Mouse (Mus musculus) stomach, postnatal 0 days (tissue): ENCODE measurements around the gene Nfe2l1. TPM values are rescaled to one million over a fixed set of nuclear protein-coding genes. Genes with fewer than 3 reads are reported as not detected.
"Not testable (repeated sequence)": the region's sequence is repeated elsewhere in the genome, so short reads cannot be mapped to it uniquely, and the experiment has no call there.

ENCODE experiments used
- ATAC-seq: fragments of 200-750 bp; cut with Nextera tagmentation; 2 replicates; pipeline ENCODE4 v1.8.0; 2017; ENCODE audit not compliant: low FRiP score, low TSS enrichment
- DNase-seq: peaks from one replicate; pipeline ENCODE4 v3.0.0-alpha.2; 2016; ENCODE audit warnings: low spot score
- H3K27ac ChIP-seq: fragments of 300-500 bp; sonication (generic); replicated peaks from 2 replicates; pipeline ENCODE4 v1.5.1; 2014; ENCODE audit warnings: mild to moderate bottlenecking, control low read depth
- H3K27me3 ChIP-seq: fragments of 300-500 bp; sonication (generic); 2 replicates; pipeline ENCODE4 v1.6.1; 2014; ENCODE audit warnings: low read length; ENCODE audit not compliant: control insufficient read depth, insufficient read depth
- H3K36me3 ChIP-seq: fragments of 300-500 bp; sonication (generic); 2 replicates; pipeline ENCODE4 v1.6.1; 2014; ENCODE audit warnings: low read length, mixed read lengths; ENCODE audit not compliant: control insufficient read depth, insufficient read depth
- H3K4me1 ChIP-seq: fragments of 300-500 bp; sonication (generic); replicated peaks from 2 replicates; pipeline ENCODE4 v1.6.1; 2014; ENCODE audit warnings: antibody characterized with exemption; ENCODE audit not compliant: control insufficient read depth, insufficient read depth
- H3K4me2 ChIP-seq: fragments of 300-500 bp; sonication (generic); replicated peaks from 2 replicates; pipeline ENCODE4 v1.6.1; 2014; ENCODE audit warnings: low read depth, mild to moderate bottlenecking, control low read depth, moderate library complexity
- H3K4me3 ChIP-seq: fragments of 300-500 bp; sonication (generic); 2 replicates; pipeline ENCODE4 v1.5.1; 2014; ENCODE audit warnings: low read depth, low read length, control low read depth
- H3K9ac ChIP-seq: fragments of 300-500 bp; sonication (generic); 2 replicates; pipeline ENCODE4 v1.6.1; 2014; ENCODE audit warnings: mild to moderate bottlenecking, low read length, control low read depth, mixed read lengths
- H3K9me3 ChIP-seq: fragments of 300-500 bp; sonication (generic); 2 replicates; pipeline ENCODE4 v1.6.1; 2016; ENCODE audit warnings: low read length; ENCODE audit not compliant: control insufficient read depth
- CTCF ChIP-seq: IDR thresholded peaks from 2 replicates; pipeline ENCODE4 v1.5.1; 2016; ENCODE audit warnings: antibody characterized with exemption, low read depth, mild to moderate bottlenecking, moderate library complexity
- EP300 ChIP-seq: optimal IDR thresholded peaks from 2 replicates; pipeline ENCODE3; 2016; ENCODE audit warnings: antibody characterized with exemption
- WGBS: fragments of 180-500 bp; shearing (Covaris S2); extraction: QIAGEN DNeasy Blood & Tissue Kit; methylation state at CpG from one replicate; pipeline ENCODE4 v1.1.7; 2014; 5-methylcytosine and 5-hydroxymethylcytosine counted together
- polyA plus RNA-seq: library from polyadenylated mRNA; unstranded; fragments of >200 nt; fragmentation: Nextera tagmentation; extraction: Ambion mirVana; gene quantifications from 2 replicates; pipeline ENCODE4 v1.2.1, GENCODE M21; 2015

The Nfe2l1 gene
- polyA plus RNA-seq, 1 experiment from 2014 or later, result 35.6 TPM

GRCm38 (mm10) chr11:96849681-96850467, 20.1 kb upstream of the Nfe2l1 start, which contains the start of gene Copz2:
Copz2 (plus strand) TSS chr11:96849870.
- under 1% methylated on average over 49 of the region's 60 CpGs for WGBS
- H3K36me3 ChIP-seq, result no peaks in the 10 kb centered on the region
- peak within 1 kb of the TSS; percentile 67 for H3K9ac ChIP-seq
- H3K4me3 ChIP-seq, result peak within 1 kb of the TSS; percentile 64
- H3K27ac ChIP-seq, result peak within 1 kb of the TSS; percentile 65
- TF ChIP-seq EP300, result no peak
- TF ChIP-seq CTCF, result no peak
- H3K4me2 ChIP-seq, result peak within 1 kb of the TSS; percentile 79
- H3K27me3 ChIP-seq, result no peaks in the 10 kb centered on the region
- no peaks in the 10 kb centered on the region for H3K9me3 ChIP-seq
- DNase-seq (peak; percentile 74), ATAC-seq (peak; percentile 73)
- H3K4me1 ChIP-seq, result no peaks in the 10 kb centered on the region

- H3K9ac ChIP-seq, H3K4me1 ChIP-seq, ATAC-seq, H3K9me3 ChIP-seq, H3K27me3 ChIP-seq, DNase-seq, H3K36me3 ChIP-seq: not testable (repeated sequence)
- WGBS, result 72% methylated on average over 5 of the region's 5 CpGs
- Histone ChIP-seq H3K27ac (peak overlapping the region; percentile 65; the same call in 1 of the 2 replicates), H3K4me2 (peak overlapping the region; percentile 79; the same call in 1 of the 2 replicates), H3K4me3 (peak overlapping the region; percentile 64)
Observed at GRCm38 (mm10) chr11:96849145-96849544, 19.4 kb upstream of the Nfe2l1 start.

- 72% methylated on average over 9 of the region's 9 CpGs for WGBS
- H3K9ac ChIP-seq, result no peak overlapping the region
- no peaks in the 10 kb centered on the region for H3K27me3 ChIP-seq
- DNase-seq (no peak), ATAC-seq (no peak)
- H3K27ac ChIP-seq, result no peak overlapping the region
- no peaks in the 10 kb centered on the region for H3K4me1 ChIP-seq
- no peak overlapping the region for H3K4me2 ChIP-seq
- TF ChIP-seq CTCF (no peak), EP300 (no peak)
- H3K9me3 ChIP-seq, result no peaks in the 10 kb centered on the region
- H3K36me3 ChIP-seq, result no peaks in the 10 kb centered on the region
- no peak overlapping the region for H3K4me3 ChIP-seq
Observed at GRCm38 (mm10) chr11:96848694-96849093, 18.9 kb upstream of the Nfe2l1 start.

- WGBS, result 55% methylated on average over 3 of the region's 3 CpGs
- no peak for DNase-seq
Observed at GRCm38 (mm10) chr11:96847240-96847639, 17.5 kb upstream of the Nfe2l1 start.

GRCm38 (mm10) chr11:96843627-96844026, 13.9 kb upstream of the Nfe2l1 start:
- no peak overlapping the region for H3K4me3 ChIP-seq
- H3K36me3 ChIP-seq, result no peaks in the 10 kb centered on the region
- WGBS, result 48% methylated on average over 3 of the region's 3 CpGs
- DNase-seq (no peak), ATAC-seq (no peak)
- no peaks in the 10 kb centered on the region for H3K9me3 ChIP-seq
- H3K27me3 ChIP-seq, result no peaks in the 10 kb centered on the region
- TF ChIP-seq EP300 (no peak), CTCF (no peak)
- H3K9ac ChIP-seq, result no peak overlapping the region
- H3K27ac ChIP-seq, result no peak overlapping the region
- no peaks in the 10 kb centered on the region for H3K4me1 ChIP-seq
- H3K4me2 ChIP-seq, result no peak overlapping the region

More at GRCm38 (mm10) chr11:96847240-96847639, 17.5 kb upstream of the Nfe2l1 start:
- Histone ChIP-seq H3K27me3 (no peaks in the 10 kb centered on the region), H3K36me3 (no peaks in the 10 kb centered on the region), H3K4me3 (no peak overlapping the region), H3K4me2 (no peak overlapping the region), H3K4me1 (no peaks in the 10 kb centered on the region), H3K9me3 (no peaks in the 10 kb centered on the region), H3K9ac (no peak overlapping the region), H3K27ac (no peak overlapping the region)
- TF ChIP-seq CTCF (no peak), EP300 (no peak)
- ATAC-seq, result no peak

- ATAC-seq (no peak), DNase-seq (no peak)
- Histone ChIP-seq H3K4me3 (no peak overlapping the region), H3K4me1 (no peaks in the 10 kb centered on the region), H3K4me2 (no peak overlapping the region), H3K27ac (0 out of 2 replicates have a peak overlapping the region, but pooled peaks have one; percentile 13), H3K9ac (no peak overlapping the region), H3K9me3 (no peaks in the 10 kb centered on the region), H3K36me3 (no peaks in the 10 kb centered on the region), H3K27me3 (no peaks in the 10 kb centered on the region)
- 39% methylated on average over 8 of the region's 8 CpGs for WGBS
- TF ChIP-seq CTCF (no peak), EP300 (no peak)
Observed at GRCm38 (mm10) chr11:96840290-96840689, 10.5 kb upstream of the Nfe2l1 start.
